Mouse (Mus musculus) skeletal muscle tissue, postnatal 0 days (tissue): ENCODE results near the gene Pvrig. TPM values are rescaled to one million over a fixed set of nuclear protein-coding genes. Genes with fewer than 3 reads are reported as not detected.

Experiments
- polyA plus RNA-seq: library from polyadenylated mRNA; unstranded; fragments of >200 nt; fragmentation: Nextera tagmentation; extraction: Ambion mirVana; gene quantifications from 2 replicates; pipeline ENCODE4 v1.2.1, GENCODE M21; 2015

Pvrig gene
- polyA plus RNA-seq: not detected in 2 replicates

DNA sequence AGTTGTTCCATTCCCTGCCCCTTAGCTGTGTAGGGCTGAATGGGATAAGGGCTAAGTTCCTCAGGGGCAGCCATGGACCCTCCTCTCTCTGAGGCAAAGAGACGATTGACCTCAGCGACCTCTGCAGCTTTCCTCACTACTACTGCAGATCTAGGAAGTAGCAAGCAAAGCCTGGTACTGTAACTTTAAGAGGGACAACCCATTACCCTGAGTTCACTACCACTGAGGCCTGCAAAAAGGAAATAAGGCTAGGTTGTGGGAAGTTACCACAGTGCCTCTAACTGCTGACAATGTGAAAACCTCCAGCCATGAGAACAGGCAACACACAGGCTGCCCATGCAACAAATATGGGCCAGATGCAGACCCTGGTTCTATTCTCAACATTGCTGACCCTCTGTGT lies at the start of gene Pvrig:
Gene Pvrig (plus strand): TSS at position 301 of the 400 bp plus-strand sequence.

Other genes with a start within 250 kb of the Pvrig start
- gene Zscan21, start 225.1 kb upstream of the Pvrig start, polyA plus RNA-seq: 21.8 and 23.8 TPM in 2 replicates
- 7.8 and 9.0 TPM in 2 replicates for gene Zfp113, start 186.2 kb upstream of the Pvrig start, polyA plus RNA-seq
- 227 and 247 TPM in 2 replicates for gene Cops6, start 180.9 kb upstream of the Pvrig start, polyA plus RNA-seq
- gene Ap4m1, start 170.0 kb upstream of the Pvrig start, polyA plus RNA-seq: 9.2 and 9.3 TPM in 2 replicates
- 32.0 and 36.3 TPM in 2 replicates for gene Mcm7, start 169.5 kb upstream of the Pvrig start, polyA plus RNA-seq
- 33.2 and 37.7 TPM in 2 replicates for gene Taf6, start 154.5 kb upstream of the Pvrig start, polyA plus RNA-seq
- gene Cnpy4, start 154.5 kb upstream of the Pvrig start, polyA plus RNA-seq: 17.2 and 20.2 TPM in 2 replicates
- gene Mblac1, start 147.6 kb upstream of the Pvrig start, polyA plus RNA-seq: 7.0 and 7.1 TPM in 2 replicates
- gene Nxpe5, start 116.1 kb upstream of the Pvrig start, polyA plus RNA-seq: 0.97 and 1.1 TPM in 2 replicates
- 71.2 and 72.6 TPM in 2 replicates for gene Lamtor4, start 86.5 kb upstream of the Pvrig start, polyA plus RNA-seq
- 1.3 and 2.8 TPM in 2 replicates for gene BC037034, start 77.9 kb upstream of the Pvrig start, polyA plus RNA-seq
- gene Gal3st4, start 69.1 kb upstream of the Pvrig start, polyA plus RNA-seq: 0.68 and 1.4 TPM in 2 replicates
- 0.09 and 0.15 TPM in 2 replicates for gene Gm43720, start 62.0 kb upstream of the Pvrig start, polyA plus RNA-seq
- 1.5 and 2.3 TPM in 2 replicates for gene Gpc2, start 62.0 kb upstream of the Pvrig start, polyA plus RNA-seq
- 0.91 and 1.3 TPM in 2 replicates for gene Stag3, start 61.7 kb upstream of the Pvrig start, polyA plus RNA-seq
- gene Zfp157, start 99.5 kb downstream of the Pvrig start, polyA plus RNA-seq: 9.8 and 11.8 TPM in 2 replicates
- not detected in 2 replicates for gene 1700123K08Rik, start 222.8 kb downstream of the Pvrig start, polyA plus RNA-seq